Mouse (Mus musculus) CH12.LX (cell line): ENCODE data around the gene Klhl5. TPM values are rescaled to one million over a fixed set of nuclear protein-coding genes. Genes with fewer than 3 reads are reported as not detected.

Experiments
- DNase-seq: peaks from one replicate; pipeline ENCODE4 v3.0.0-alpha.2; 2013; ENCODE audit errors: extremely low read depth
- H3K27ac ChIP-seq: 2 replicates; pipeline ENCODE4 v1.5.1; 2012; ENCODE audit warnings: low read depth, mild to moderate bottlenecking, control low read depth, moderate library complexity; ENCODE audit not compliant: insufficient read depth
- H3K27me3 ChIP-seq: replicated peaks from 2 replicates; pipeline ENCODE3; 2012; ENCODE audit warnings: inconsistent platforms
- H3K36me3 ChIP-seq, 2 experiments: replicated peaks in 1 of 2; 2 replicates each; pipeline versions ENCODE3 to v1.6.1; 2012; ENCODE audit warnings: inconsistent platforms in 1 of 2, low read length in 1 of 2, mild to moderate bottlenecking in 1 of 2, mixed read lengths in 1 of 2, moderate library complexity in 1 of 2; ENCODE audit not compliant: control insufficient read depth in 1 of 2, insufficient read depth in 1 of 2
- H3K4me1 ChIP-seq, 2 experiments: 2 replicates each; pipeline ENCODE4 v1.6.1; 2012; ENCODE audit warnings: inconsistent platforms in 1 of 2, moderate library complexity in 1 of 2; ENCODE audit not compliant: insufficient read depth in 2 of 2, control insufficient read depth in 1 of 2
- H3K4me2 ChIP-seq: 2 replicates; pipeline ENCODE4 v1.6.1; 2012; ENCODE audit warnings: low read depth, mild to moderate bottlenecking, control low read depth; ENCODE audit not compliant: poor library complexity, insufficient read depth, severe bottlenecking
- H3K4me3 ChIP-seq, 3 experiments: fragments of 150-350 bp in 1 of 3; sonication (generic) in 1 of 3; replicated peaks in 1 of 3; 2 replicates each; pipeline versions ENCODE3 to v1.5.1; 2011 to 2012; ENCODE audit warnings: low read depth in 2 of 3, low read length in 2 of 3, mild to moderate bottlenecking in 2 of 3, moderate library complexity in 2 of 3, control low read depth in 1 of 3, improper control_type of control experiment in 1 of 3, inconsistent platforms in 1 of 3, mixed read lengths in 1 of 3; ENCODE audit not compliant: poor library complexity in 1 of 3
- H3K79me2 ChIP-seq: replicated peaks from 2 replicates; pipeline ENCODE4 v1.6.1; 2012; ENCODE audit warnings: mild to moderate bottlenecking, moderate library complexity; ENCODE audit not compliant: control insufficient read depth, poor library complexity, insufficient read depth, severe bottlenecking; ENCODE audit errors: extremely low read depth
- H3K9ac ChIP-seq: 2 replicates; pipeline ENCODE4 v1.6.1; 2012; ENCODE audit warnings: low read depth, mild to moderate bottlenecking, control low read depth, moderate library complexity; ENCODE audit not compliant: insufficient read depth
- H3K9me3 ChIP-seq: replicated peaks from 2 replicates; pipeline ENCODE3; 2012; ENCODE audit warnings: low read length, inconsistent platforms, mixed read lengths
- BHLHE40 ChIP-seq: IDR thresholded peaks from 2 replicates; pipeline ENCODE4 v1.6.1; 2011; ENCODE audit warnings: mild to moderate bottlenecking, low read depth, low read length, improper control_type of control experiment
- CHD1 ChIP-seq: IDR thresholded peaks from 2 replicates; pipeline ENCODE4 v1.6.1; 2012; ENCODE audit warnings: low read depth, low read length, improper control_type of control experiment, inconsistent platforms
- CHD2 ChIP-seq: IDR thresholded peaks from 2 replicates; pipeline ENCODE4 v1.6.1; 2011; ENCODE audit warnings: low read length, improper control_type of control experiment
- CTCF ChIP-seq, 2 experiments: IDR thresholded peaks in 1 of 2; conservative IDR thresholded peaks in 1 of 2; 2 replicates each; pipeline ENCODE4 v1.5.1; 2011 to 2012; ENCODE audit warnings: low read depth in 2 of 2, low read length in 2 of 2, improper control_type of control experiment in 1 of 2, inconsistent platforms in 1 of 2, mild to moderate bottlenecking in 1 of 2, moderate library complexity in 1 of 2
- EP300 ChIP-seq: IDR thresholded peaks from 2 replicates; pipeline ENCODE4 v1.6.1; 2011; ENCODE audit warnings: low read length, improper control_type of control experiment
- ETS1 ChIP-seq: conservative IDR thresholded peaks from 2 replicates; pipeline ENCODE4 v1.6.1; 2012; ENCODE audit warnings: low read depth, mild to moderate bottlenecking, inconsistent platforms, low read length, improper control_type of control experiment, moderate library complexity
- GABPA ChIP-seq: IDR thresholded peaks from 2 replicates; pipeline ENCODE4 v1.6.1; 2012; ENCODE audit warnings: low read depth, low read length, improper control_type of control experiment, inconsistent platforms; ENCODE audit not compliant: insufficient replicate concordance
- IRF4 ChIP-seq: IDR thresholded peaks from 2 replicates; pipeline ENCODE4 v1.6.1; 2014; ENCODE audit warnings: low read depth, mild to moderate bottlenecking, inconsistent platforms, low read length, improper control_type of control experiment
- JUN ChIP-seq: IDR thresholded peaks from 2 replicates; pipeline ENCODE4 v1.6.1; 2011; ENCODE audit warnings: low read depth, mild to moderate bottlenecking, low read length, improper control_type of control experiment, moderate library complexity; ENCODE audit not compliant: insufficient read depth
- JUND ChIP-seq: conservative IDR thresholded peaks from 2 replicates; pipeline ENCODE4 v1.6.1; 2011; ENCODE audit warnings: low read depth, low read length, improper control_type of control experiment
- KAT2A ChIP-seq: IDR thresholded peaks from 2 replicates; pipeline ENCODE4 v1.6.1; 2012; ENCODE audit warnings: low read length, improper control_type of control experiment, inconsistent platforms; ENCODE audit not compliant: insufficient replicate concordance
- MAZ ChIP-seq: IDR thresholded peaks from 2 replicates; pipeline ENCODE4 v1.6.1; 2012; ENCODE audit warnings: low read depth, mild to moderate bottlenecking, inconsistent platforms, low read length, improper control_type of control experiment, moderate library complexity
- MEF2A ChIP-seq: IDR thresholded peaks from 2 replicates; pipeline ENCODE4 v1.6.1; 2014; ENCODE audit warnings: low read depth, mild to moderate bottlenecking, inconsistent platforms, low read length, improper control_type of control experiment, borderline replicate concordance
- MXI1 ChIP-seq: IDR thresholded peaks from 2 replicates; pipeline ENCODE4 v1.6.1; 2011; ENCODE audit warnings: mild to moderate bottlenecking, low read depth, low read length, improper control_type of control experiment
- MYC ChIP-seq: IDR thresholded peaks from 2 replicates; pipeline ENCODE4 v1.6.1; 2011; ENCODE audit warnings: low read depth, mild to moderate bottlenecking, improper control_type of control experiment, low read length
- NELFE ChIP-seq: IDR thresholded peaks from 2 replicates; pipeline ENCODE4 v1.6.1; 2011; ENCODE audit warnings: low read depth, low read length, improper control_type of control experiment
- NRF1 ChIP-seq: IDR thresholded peaks from 2 replicates; pipeline ENCODE4 v1.6.1; 2014; ENCODE audit warnings: low read depth, mild to moderate bottlenecking, inconsistent platforms, low read length, improper control_type of control experiment, moderate library complexity
- PAX5 ChIP-seq: IDR thresholded peaks from 2 replicates; pipeline ENCODE4 v1.6.1; 2012; ENCODE audit warnings: low read length, inconsistent platforms, mixed read lengths
- POLR2A ChIP-seq: IDR thresholded peaks from 2 replicates; pipeline ENCODE4 v1.6.1; 2011; ENCODE audit warnings: low read depth, mild to moderate bottlenecking, improper control_type of control experiment, low read length
- POLR2AphosphoS2 ChIP-seq: IDR thresholded peaks from 2 replicates; pipeline ENCODE4 v1.6.1; 2011; ENCODE audit warnings: low read depth, low read length, improper control_type of control experiment
- RAD21 ChIP-seq: IDR thresholded peaks from 2 replicates; pipeline ENCODE4 v1.6.1; 2011; ENCODE audit warnings: low read depth, mild to moderate bottlenecking, low read length, improper control_type of control experiment, moderate library complexity
- SIN3A ChIP-seq: IDR thresholded peaks from 2 replicates; pipeline ENCODE4 v1.6.1; 2012; ENCODE audit warnings: low read length, improper control_type of control experiment, inconsistent platforms
- SMC3 ChIP-seq: IDR thresholded peaks from 2 replicates; pipeline ENCODE4 v1.6.1; 2011; ENCODE audit warnings: low read depth, low read length, improper control_type of control experiment
- USF1 ChIP-seq: IDR thresholded peaks from 2 replicates; pipeline ENCODE4 v1.6.1; 2014; ENCODE audit warnings: low read depth, mild to moderate bottlenecking, inconsistent platforms, low read length, improper control_type of control experiment
- ZC3H11A ChIP-seq: IDR thresholded peaks from 2 replicates; pipeline ENCODE4 v1.6.1; 2012; ENCODE audit warnings: low read depth, mild to moderate bottlenecking, inconsistent platforms, low read length, improper control_type of control experiment
- ZKSCAN1 ChIP-seq: IDR thresholded peaks from 2 replicates; pipeline ENCODE4 v1.6.1; 2012; ENCODE audit warnings: low read depth, inconsistent platforms, low read length, improper control_type of control experiment, borderline replicate concordance
- ZMIZ1 ChIP-seq: IDR thresholded peaks from 2 replicates; pipeline ENCODE4 v1.6.1; 2012; ENCODE audit warnings: low read depth, mild to moderate bottlenecking, inconsistent platforms, low read length, improper control_type of control experiment
- dilution Hi-C: fragments of 300-500 bp; cut with MboI; formaldehyde crosslinking; loops from 2 replicates; pipeline ENCODE4 v1.14.3; 2020; ENCODE audit warnings: low sequenced_read_pairs; ENCODE audit not compliant: extremely low pct_unique_long_range_greater_than_20kb, extremely low pct_ligation_motif_present
- in situ Hi-C: fragments of 300-500 bp; cut with MboI; formaldehyde crosslinking; loops from 3 replicates; pipeline ENCODE4 v1.14.3; 2019; ENCODE audit warnings: low sequenced_read_pairs, low pct_ligation_motif_present, low pct_unique_long_range_greater_than_20kb, mixed read lengths
- polyA plus RNA-seq: library from polyadenylated mRNA; unstranded; fragments of >175 nt; gene quantifications from 2 replicates; pipeline ENCODE4 v1.2.1, GENCODE M21; 2012; ENCODE audit warnings: low read depth; ENCODE audit not compliant: insufficient read length
- total RNA-seq, 2 experiments: library from RNA; depleted of rRNA; stranded (reverse); fragments of 300-350 nt in 1 of 2; fragments of >200 nt in 1 of 2; gene quantifications; 2 replicates each; pipeline ENCODE4 v1.2.3; 2012 to 2014

The Klhl5 gene
- total and polyA plus RNA-seq, 3 experiments, result 20.6 to 31.7 (median 23.2) TPM

GRCm38 (mm10) chr5:65191601-65192000, 84.3 kb downstream of the Klhl5 start:
- H3K4me2 ChIP-seq, result no peak overlapping the region
- DNase-seq, result no peak
- H3K9me3 ChIP-seq, result peaks cover 3% of the 10 kb centered on the region
- H3K27me3 ChIP-seq, result no peaks in the 10 kb centered on the region
- dilution Hi-C loops, result no loop called here
- H3K27ac ChIP-seq, result no peak overlapping the region
- H3K4me1 ChIP-seq, result no peaks in the 10 kb centered on the region
- no peaks in the 10 kb centered on the region for H3K36me3 ChIP-seq
- no peak overlapping the region for H3K4me3 ChIP-seq
- in situ Hi-C loops, result no loop called here
- H3K9ac ChIP-seq, result no peak overlapping the region
- no peaks in the 10 kb centered on the region for H3K79me2 ChIP-seq
- TF ChIP-seq MAZ (no peak), RAD21 (no peak), ZMIZ1 (no peak), NRF1 (no peak), MYC (no peak), IRF4 (no peak), ZKSCAN1 (no peak), BHLHE40 (no peak), ETS1 (no peak), USF1 (no peak), SMC3 (no peak), CTCF (conservative IDR thresholded peaks at IDR 0.05 in 1 of 2, IDR thresholded peaks at IDR 0.05 in 1 of 2; ENCODE audit: low read depth in 2 of 2, low read length in 2 of 2) (no peak), EP300 (no peak), ZC3H11A (no peak), JUND (no peak), CHD1 (no peak)

GRCm38 (mm10) chr5:65194441-65194840, 87.1 kb downstream of the Klhl5 start:
- DNase-seq, result no peak
- peaks cover 3% of the 10 kb centered on the region for H3K9me3 ChIP-seq
- dilution Hi-C loops (no loop called here), in situ Hi-C loops (no loop called here)
- no peaks in the 10 kb centered on the region for H3K27me3 ChIP-seq
- TF ChIP-seq GABPA, result no peak
- TF ChIP-seq ZKSCAN1, result no peak
- no peak for TF ChIP-seq BHLHE40
- TF ChIP-seq POLR2AphosphoS2, result no peak
- no peak for TF ChIP-seq KAT2A
- no peak for TF ChIP-seq MEF2A
- no peak for TF ChIP-seq IRF4
- TF ChIP-seq CHD2, result no peak
- no peak for TF ChIP-seq ZC3H11A
- no peak for TF ChIP-seq POLR2A
- TF ChIP-seq MXI1, result no peak
- no peak for TF ChIP-seq SIN3A
- TF ChIP-seq JUN, result no peak
- TF ChIP-seq NELFE, result no peak
- no peak for TF ChIP-seq PAX5
- no peak for TF ChIP-seq SMC3
- H3K79me2 ChIP-seq, result no peaks in the 10 kb centered on the region
- peaks cover 0 to 3% of the 10 kb centered on the region in 2 experiments; a peak in 1 of 4 replicates for H3K4me1 ChIP-seq
- H3K36me3 ChIP-seq, result no peaks in the 10 kb centered on the region
- no peak overlapping the region for H3K4me2 ChIP-seq
- H3K9ac ChIP-seq, result no peak overlapping the region
- no peak overlapping the region for H3K27ac ChIP-seq
- H3K4me3 ChIP-seq, result no peak overlapping the region
